Mouse (Mus musculus): ENCODE data around the gene Uqcc1. TPM values are rescaled to one million over a fixed set of nuclear protein-coding genes. Genes with fewer than 3 reads are reported as not detected.

The Uqcc1 gene
- 21.3 and 23.4 TPM in 2 replicates for polyA plus RNA-seq (2012; rRNA removed)

DNA sequence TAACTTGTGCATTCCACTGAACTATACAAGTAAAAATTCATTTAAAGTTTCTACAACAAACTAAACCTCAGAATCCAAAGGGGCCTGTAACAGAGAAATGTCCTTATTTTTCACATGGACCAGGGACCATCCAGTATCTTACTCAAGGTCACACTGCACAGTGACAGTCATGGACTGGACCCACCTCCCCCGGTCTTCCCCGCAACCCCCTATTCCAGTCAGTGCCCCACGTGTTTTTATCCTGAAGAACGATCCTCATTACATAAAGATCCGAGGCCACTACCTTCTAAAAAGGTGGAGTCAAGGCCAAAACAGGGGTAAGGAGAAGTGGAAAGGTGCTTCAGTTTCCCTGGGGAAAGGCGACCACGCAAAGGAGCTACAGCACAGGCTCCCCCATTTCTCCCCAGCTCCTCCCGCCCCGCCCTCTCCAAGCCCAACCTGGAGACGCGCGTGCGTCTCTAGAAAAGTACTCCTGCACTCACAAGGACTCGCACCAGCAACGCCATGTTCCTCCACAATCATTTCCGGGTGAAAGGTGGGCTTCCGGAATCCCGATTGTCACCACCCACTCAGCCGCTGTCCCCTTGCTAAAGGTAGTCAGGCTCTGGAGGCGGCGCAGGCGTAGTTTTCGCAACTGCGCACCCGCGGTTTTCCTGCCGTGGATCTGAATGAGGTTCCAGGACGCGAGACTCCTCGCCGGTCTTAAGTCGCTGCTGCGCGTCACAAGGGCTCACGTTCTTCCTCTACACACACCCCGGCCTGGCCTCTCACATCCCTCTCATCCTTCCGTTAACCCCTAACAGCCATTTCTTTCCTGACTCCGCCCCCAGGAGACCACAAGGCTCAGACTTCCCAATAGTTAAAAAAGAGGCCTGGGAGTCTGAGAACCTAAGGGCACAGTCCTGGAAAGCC is at the start of gene Uqcc1:
Uqcc1 (minus strand) TSS at position 780 of the 912 bp plus-strand sequence.

DNA sequence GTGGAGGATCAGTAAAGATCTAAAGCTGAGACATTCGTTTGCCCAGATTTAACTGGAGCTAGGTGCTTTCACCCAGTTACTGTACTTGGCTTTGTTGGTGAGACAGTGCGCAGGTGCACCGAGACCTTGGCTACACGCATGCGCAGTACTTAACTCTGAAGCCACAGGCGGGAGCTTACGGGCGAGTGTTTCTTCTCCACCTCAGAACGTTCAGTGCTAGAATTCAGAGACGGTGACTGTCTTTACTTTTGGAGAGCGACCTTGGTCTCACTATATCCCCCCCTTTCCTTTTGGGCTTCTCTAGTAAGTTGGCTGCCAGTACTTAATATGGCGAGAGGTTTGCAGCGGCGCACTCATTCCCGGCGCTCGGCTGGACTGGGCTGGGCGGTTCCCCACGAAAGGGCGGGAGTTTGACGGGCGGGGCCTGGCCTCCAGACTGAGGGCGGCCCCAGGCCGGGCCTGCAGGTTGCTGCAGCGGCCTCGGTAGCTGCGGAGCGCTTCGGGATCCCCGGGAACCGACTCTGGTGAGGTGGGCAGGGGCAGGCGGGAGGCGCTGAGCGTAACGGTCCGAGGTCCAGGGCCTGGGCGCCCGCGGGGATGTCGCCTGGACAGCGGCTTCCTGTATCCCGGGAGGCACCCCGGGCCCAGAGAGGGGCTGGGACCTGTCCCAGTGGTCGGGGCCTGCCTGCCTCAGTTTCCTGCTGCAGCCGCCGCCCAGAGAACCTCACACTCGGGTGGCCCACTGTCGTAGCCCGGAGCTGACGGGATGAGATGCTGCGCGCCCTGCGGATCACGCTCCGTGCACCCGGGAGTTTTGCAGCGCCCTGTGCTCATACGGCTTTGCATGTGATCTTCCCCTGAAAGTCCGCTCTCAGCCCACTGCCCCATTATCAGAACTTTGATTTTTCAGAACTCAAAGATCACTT is 26.3 kb upstream of the Uqcc1 start, which contains the start of gene Cep250:
Cep250 (plus strand) TSS at position 325 of the 926 bp plus-strand sequence.

DNA sequence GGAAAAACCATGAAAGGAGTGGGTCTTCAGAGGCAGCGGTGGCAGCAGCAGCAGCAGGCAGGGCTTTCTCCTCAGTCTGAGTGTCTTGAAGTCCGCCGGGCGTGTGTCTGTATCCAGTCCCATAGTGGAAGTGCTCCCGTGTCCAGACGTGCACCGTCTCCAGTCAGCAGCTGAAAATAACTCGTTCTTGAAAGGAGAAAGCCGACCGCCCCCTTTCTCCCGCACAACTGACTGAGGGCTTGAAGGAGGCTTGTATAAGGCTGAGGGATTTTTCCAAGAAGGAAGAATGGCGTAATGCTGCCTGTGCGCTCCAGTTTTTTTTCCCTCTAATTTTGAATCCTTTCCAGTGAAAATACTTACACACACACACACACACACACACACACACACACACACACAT is 15.0 kb upstream of the Uqcc1 start, which contains the start of gene Gdf5:
Gdf5 (minus strand) TSS at position 244 of the 400 bp plus-strand sequence.

DNA sequence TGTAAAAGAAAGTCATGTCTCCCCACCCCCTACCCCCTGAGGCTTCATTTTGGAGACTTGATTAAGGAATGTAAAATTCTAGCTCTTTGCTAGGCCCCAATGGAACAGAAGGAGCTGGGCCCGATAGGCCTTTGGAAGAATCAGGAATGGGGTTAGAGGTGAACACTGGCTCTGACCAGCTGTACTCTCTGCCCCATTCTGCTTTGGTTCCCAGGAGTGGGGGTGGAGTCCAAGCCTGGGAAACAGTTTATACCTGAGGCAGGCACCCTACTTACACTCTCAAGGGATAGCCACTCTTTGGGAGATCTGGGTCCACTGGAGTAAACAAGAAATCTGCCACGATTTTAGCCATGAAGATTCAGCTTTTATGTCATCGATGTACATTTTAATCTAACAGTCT is 10.6 kb upstream of the Uqcc1 start, which contains the start of gene Gm15557:
Gm15557 (plus strand) TSS at position 48 of the 400 bp plus-strand sequence.

DNA sequence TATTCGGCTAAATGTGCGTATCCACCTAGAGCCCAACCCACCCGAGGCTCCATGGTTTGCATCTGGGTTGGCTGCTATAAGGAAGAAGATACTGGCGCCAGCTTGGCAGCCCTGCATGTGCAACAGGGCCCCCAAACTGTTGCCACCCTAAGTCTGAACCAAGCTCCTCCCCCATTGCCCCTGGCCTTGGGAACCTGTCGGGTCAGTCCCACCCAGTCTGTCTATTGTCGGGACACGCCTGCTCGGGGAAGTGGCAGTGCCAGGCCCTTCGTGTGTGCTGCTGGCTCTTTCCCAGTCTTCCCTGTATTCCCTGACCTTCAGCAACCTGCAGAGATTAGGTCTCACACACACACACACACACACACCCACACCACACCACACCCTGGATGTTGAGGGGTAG is 95.4 kb downstream of the Uqcc1 start, which contains the start of gene Fam83c:
Fam83c (minus strand) TSS at position 123 of the 400 bp plus-strand sequence.

DNA sequence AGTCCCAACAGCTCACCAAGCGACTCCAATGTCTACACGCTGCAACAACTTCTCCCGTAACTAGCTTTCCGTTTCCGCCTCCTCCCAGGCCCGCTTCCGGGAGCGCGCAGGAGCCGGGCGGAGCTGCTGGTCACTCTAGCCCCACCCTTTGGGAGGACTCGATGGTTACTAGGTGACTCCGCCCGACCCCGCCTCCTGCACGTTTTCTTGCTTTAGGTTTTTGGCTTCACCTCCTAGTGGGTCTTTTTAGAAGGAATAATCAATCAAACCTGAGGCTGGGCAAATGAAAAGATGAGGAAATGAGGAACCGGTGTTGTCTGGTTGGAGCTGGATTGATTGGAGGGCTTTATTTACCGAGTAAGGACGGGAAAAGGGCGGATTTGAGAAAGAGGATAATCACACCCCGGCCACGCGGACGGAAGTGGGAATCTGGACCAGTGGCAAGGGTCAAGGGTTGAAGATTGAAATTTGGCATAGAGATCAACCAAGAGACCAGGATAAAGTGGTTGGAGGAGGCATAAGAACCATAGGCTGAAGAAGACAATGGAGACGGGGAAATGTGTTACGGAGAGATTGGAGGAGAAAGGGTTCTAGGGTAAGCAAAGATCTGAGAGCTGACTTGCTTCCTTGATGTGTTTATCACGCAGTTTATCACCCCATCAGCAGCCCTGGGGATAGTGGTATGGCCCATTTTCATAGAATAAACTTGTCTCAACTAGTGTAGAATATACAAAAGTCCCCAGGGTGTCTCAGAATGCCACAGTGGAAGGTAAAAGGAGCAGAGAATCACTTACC is 103.3 kb downstream of the Uqcc1 start, which contains the start of gene Eif6:
Eif6 (minus strand) TSS at position 296 of the 795 bp plus-strand sequence.

DNA sequence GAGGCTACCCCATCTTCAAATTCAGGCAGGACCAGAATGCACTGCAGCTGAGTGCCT is 110.9 kb downstream of the Uqcc1 start, which contains the start of gene BC029722:
BC029722 (minus strand) TSS at position 35 of the 57 bp plus-strand sequence.

Other genes starting within 250 kb of the Uqcc1 start
- gene Trpc4ap, start 237.9 kb downstream of the Uqcc1 start, polyA plus RNA-seq (2012; rRNA removed): 44.5 and 49.6 TPM in 2 replicates
- gene Edem2, start 200.8 kb downstream of the Uqcc1 start, polyA plus RNA-seq (2012; rRNA removed): 39.2 and 41.0 TPM in 2 replicates
- gene Gm17581, start 194.4 kb downstream of the Uqcc1 start, polyA plus RNA-seq (2012; rRNA removed): not detected in 2 replicates
- 1.3 and 1.4 TPM in 2 replicates for gene Procr, start 179.2 kb downstream of the Uqcc1 start, polyA plus RNA-seq (2012; rRNA removed)
- gene Mmp24, start 155.0 kb downstream of the Uqcc1 start, polyA plus RNA-seq (2012; rRNA removed): 0.01 TPM in 2 replicates
- 6.0 and 6.2 TPM in 2 replicates for gene BC029722, start 110.9 kb downstream of the Uqcc1 start, polyA plus RNA-seq (2012; rRNA removed)
- 50.1 and 53.1 TPM in 2 replicates for gene Eif6, start 103.4 kb downstream of the Uqcc1 start, polyA plus RNA-seq (2012; rRNA removed)
- under 0.01 and 0.01 TPM in 2 replicates for gene Fam83c, start 95.5 kb downstream of the Uqcc1 start, polyA plus RNA-seq (2012; rRNA removed)
- not detected in 2 replicates for gene Gm15557, start 10.4 kb upstream of the Uqcc1 start, polyA plus RNA-seq (2012; rRNA removed)
- not detected in 2 replicates for gene Gdf5, start 15.1 kb upstream of the Uqcc1 start, polyA plus RNA-seq (2012; rRNA removed)
- 4.7 and 5.3 TPM in 2 replicates for gene Cep250, start 26.1 kb upstream of the Uqcc1 start, polyA plus RNA-seq (2012; rRNA removed)
- 2.0 and 2.2 TPM in 2 replicates for gene 6430550D23Rik, start 77.7 kb upstream of the Uqcc1 start, polyA plus RNA-seq (2012; rRNA removed)
- gene Ergic3, start 77.7 kb upstream of the Uqcc1 start, polyA plus RNA-seq (2012; rRNA removed): 76.4 and 78.4 TPM in 2 replicates
- gene Fer1l4, start 122.6 kb upstream of the Uqcc1 start, polyA plus RNA-seq (2012; rRNA removed): 0.02 TPM in 1 of 2 replicates, not detected in the other
- 0.74 and 1.1 TPM in 2 replicates for gene Spag4, start 134.9 kb upstream of the Uqcc1 start, polyA plus RNA-seq (2012; rRNA removed)
- gene Cpne1, start 181.7 kb upstream of the Uqcc1 start, polyA plus RNA-seq (2012; rRNA removed): 13.5 and 15.5 TPM in 2 replicates
- 2.6 and 3.1 TPM in 2 replicates for gene Rbm12, start 181.7 kb upstream of the Uqcc1 start, polyA plus RNA-seq (2012; rRNA removed)
- 1.8 and 2.0 TPM in 2 replicates for gene Gm28036, start 196.8 kb upstream of the Uqcc1 start, polyA plus RNA-seq (2012; rRNA removed)
- gene Romo1, start 213.7 kb upstream of the Uqcc1 start, polyA plus RNA-seq (2012; rRNA removed): 211 and 226 TPM in 2 replicates
- 38.9 and 45.3 TPM in 2 replicates for gene Nfs1, start 213.9 kb upstream of the Uqcc1 start, polyA plus RNA-seq (2012; rRNA removed)
- gene Rbm39, start 249.9 kb upstream of the Uqcc1 start, polyA plus RNA-seq (2012; rRNA removed): 74.7 and 78.9 TPM in 2 replicates

Measured in liver, embryonic 18 days (tissue).